Mouse (Mus musculus): ENCODE measurements around the gene Ptchd1.

GRCm38 (mm10) chrX:155624895-155625294 lies 1.3 kb upstream of the Ptchd1 start:
- TF ChIP-seq POLR2A (IDR thresholded peaks at IDR 0.05; ENCODE audit: low read depth, low read length) (no peak), CTCF (conservative IDR thresholded peaks at IDR 0.05; ENCODE audit: insufficient read depth, insufficient read length, low read depth, low read length) (no peak)

Measured in kidney, adult 2 months (tissue).